Mouse (Mus musculus): Measurements from ENCODE around the gene Plac1.

Plac1 gene

DNA sequence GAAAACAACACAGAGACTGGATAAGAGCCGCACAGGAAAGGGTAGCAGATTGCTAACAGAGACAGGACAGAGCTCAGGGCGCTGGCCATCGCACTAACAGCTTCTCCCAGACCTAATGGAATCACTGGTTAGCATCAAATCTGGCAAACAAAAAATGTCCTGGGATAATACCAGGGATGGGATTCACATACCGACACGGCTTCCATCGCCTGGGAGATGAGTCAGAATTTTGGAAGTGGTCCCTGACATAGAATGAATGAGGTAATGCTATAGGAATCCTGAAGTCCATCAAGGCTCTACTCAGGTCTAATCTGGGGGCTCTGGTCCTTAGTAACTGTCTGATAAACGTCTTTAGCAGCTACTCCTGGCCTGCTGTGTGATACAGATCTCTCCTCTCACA is 140.0 kb downstream of the Plac1 start:
- DNase-seq = no peak

DNA sequence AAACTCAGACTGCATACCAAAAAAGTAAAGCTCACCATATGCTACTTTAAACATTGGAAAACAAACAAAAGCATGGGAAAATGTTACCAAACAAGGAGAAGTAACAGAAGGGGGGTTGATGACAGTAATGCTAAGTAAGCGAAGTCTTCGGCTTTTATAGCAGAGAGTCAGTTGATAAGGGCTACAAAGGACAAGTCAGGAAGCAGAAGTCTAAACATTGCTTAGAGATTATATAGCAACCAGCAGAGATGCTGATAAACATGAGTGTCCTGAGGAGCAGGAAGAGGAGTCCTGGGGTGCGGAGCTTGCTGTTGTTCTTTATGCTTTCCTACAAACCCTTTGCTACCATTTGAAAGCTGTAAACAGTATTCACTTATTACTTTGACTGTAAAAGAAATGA is 140.6 kb downstream of the Plac1 start:
- DNase-seq = no peak

GRCm38 (mm10) chrX:53098293-53098692 is 141.6 kb downstream of the Plac1 start:
- DNase-seq = no peak

DNA sequence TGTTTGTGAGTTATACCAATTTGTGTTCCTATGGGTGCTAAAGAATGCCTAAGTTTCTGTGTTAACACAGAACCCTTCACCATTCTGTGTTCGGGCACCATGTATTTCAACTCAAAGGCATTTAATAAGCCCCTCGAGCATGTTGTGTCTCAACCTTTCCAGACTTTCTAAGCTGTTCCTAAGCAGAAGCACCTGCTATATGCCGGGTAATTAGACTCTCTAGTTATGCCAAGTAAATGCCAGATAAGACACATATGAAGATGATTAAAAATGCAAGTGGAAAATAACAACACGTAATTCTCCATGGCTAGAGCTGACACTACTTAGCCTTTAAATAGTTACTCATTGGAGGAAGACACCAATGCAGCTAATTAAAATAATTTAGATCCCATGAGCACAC is 142.1 kb downstream of the Plac1 start:
- no peak for DNase-seq

- no peak for DNase-seq
Measured at GRCm38 (mm10) chrX:53093381-53093780, 146.5 kb downstream of the Plac1 start.

DNA sequence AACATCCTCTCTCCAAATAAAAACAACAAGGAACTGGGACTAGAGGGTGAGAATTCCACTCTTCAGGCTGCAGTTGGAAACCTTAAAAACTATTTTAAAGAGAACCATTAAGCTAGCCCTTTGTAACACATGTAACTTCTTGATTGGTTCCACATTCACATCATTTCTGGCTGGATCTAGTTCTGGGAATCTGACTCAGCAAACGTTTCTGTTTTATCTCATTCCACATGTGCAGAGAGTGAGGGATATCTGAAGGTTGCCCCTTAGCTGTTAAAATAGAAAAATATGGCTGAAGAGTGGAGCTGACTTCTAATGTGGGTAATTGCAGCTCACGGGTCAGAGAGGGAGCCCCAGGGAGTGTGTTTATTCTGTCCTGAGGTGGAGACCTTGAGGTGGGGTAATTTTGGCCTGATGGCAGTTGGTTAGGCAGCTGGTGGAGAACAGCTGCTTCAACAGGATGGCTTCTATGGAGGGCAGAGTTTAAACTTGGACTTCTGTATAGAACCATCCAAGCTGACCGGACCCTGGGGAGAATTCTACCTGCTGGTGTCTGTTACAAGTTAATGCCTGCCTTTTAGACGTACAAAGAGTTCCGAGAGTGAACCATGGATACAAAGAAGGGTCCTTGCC is 151.1 kb downstream of the Plac1 start:
- no peak for DNase-seq

DNA sequence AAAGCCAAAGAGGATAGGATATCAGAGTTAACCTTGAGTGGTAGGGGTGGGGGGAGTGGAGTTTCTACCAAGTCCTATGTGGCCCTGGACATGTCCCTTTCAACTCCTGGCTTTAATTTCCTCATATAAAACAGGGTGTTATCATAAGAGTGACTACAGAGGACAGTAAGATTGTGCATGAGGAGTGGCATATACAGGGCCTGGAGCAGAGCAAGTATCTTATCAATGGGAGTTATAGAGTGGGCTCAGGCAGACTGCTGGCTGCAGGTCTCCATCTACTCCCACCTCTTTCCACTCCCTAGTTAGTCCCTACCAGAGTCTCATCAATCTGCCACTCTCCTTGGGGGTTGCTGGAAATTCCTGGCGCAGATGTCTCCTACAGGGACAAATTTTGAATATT is 152.7 kb downstream of the Plac1 start:
- DNase-seq = no peak

DNA sequence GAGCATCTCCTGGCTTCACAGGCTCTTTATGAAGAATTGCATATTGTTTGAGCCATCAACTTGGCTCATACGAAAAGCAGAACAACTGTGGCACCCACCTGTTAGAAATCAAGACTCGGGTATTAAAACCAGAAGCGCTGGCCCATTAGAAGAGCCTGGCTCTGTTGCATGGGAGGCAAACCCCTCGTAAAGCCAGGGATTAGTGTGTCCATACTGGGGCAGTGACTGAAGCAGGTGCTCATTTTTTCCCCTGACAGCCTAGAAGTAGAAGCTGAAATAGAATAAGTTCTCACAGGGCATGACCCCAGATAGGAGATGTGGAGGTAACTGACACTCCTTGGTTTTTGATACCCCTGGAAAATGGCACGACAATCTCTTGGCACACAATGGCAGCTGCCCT is 154.4 kb downstream of the Plac1 start:
- no peak for DNase-seq

GRCm38 (mm10) chrX:53064406-53064805 is 175.5 kb downstream of the Plac1 start:
- DNase-seq = no peak

- peak; percentile 21 for DNase-seq
Measured at GRCm38 (mm10) chrX:53059426-53060007, 180.4 kb downstream of the Plac1 start.

DNA sequence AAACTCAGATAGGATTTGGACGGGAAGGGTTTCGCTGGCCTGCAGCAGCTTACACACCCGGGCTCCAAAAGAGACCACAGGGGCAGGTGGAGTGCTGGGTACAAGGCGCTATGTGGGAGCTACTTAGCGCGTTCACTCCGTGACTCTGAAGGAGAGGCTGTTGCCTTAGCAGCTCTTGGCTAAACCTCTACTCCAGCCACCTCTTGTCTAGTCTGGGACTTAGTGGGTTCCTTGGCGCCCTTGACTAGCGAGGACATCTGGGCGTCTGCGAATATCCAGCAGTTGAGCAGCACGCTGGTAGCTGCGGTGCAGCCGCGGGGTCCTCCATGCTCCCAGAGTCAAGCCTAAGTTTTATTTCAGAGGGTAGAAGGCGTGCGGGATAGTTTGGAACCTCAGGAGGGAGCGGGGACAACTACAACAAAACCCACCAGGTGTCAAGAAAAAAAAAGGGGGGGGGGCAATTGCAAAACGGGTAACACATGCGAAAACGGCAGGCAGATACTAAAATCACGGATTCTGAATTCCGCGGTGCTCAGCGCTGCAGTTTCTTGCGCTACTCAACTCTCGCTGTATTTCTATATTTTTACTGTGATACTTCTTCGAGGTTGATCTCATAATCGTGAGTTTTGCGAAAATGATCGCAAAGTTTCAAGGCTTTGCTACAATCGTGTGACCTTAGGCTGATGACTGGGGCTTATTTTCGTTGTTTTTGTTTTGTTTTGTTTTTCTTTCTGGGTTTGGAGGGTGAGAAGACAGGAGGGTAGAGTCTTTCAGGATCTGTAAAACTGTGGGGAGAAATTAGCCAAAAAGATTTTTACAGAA is 181.2 kb downstream of the Plac1 start:
- DNase-seq = peak; percentile 33

- no peak for DNase-seq
Measured at GRCm38 (mm10) chrX:53057760-53058090, 182.2 kb downstream of the Plac1 start.

GRCm38 (mm10) chrX:53057054-53057759 is 182.7 kb downstream of the Plac1 start:
- peak; percentile 97 for DNase-seq

DNA sequence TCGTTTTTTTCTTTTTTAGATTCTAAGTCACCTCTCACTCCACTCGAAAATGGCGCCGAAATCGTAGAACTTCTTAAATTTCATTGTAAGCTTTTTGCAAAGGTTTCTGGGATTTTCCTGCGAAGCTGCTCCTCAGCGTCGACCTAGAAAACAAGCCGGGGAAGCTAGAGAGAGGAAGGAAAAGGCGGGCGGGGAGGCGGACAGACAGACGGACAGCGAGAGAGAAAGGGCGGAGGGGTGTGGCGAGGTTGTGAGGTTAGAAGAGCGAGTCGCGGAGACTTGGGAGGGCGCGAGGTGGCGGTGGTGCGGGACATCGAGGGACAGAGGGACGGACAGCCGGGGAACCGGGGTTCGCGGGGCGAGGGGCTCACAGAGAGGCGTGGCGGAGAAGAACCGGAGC is 183.3 kb downstream of the Plac1 start:
- DNase-seq = peak; percentile 70

DNA sequence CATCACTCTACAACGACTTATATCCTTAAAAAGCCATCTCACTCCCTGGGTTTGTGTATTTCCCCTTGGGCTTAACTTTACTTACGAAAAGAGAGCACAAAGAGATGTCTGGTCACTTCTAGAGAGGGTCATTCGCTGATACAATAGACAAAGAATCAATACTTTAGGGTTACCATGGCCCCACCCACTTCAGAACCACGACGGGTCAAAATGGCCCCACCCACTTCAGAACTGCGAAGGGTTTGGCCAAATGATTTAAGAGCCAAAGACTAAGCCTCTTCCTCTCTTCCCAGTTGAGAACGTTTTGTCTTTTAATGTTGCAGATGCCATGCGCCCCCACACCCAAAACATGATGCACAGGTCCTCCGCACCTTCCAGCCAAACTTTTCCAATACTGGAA is 184.1 kb downstream of the Plac1 start:
- peak; percentile 35 for DNase-seq

GRCm38 (mm10) chrX:53053885-53054284 is 186.0 kb downstream of the Plac1 start:
- no peak for DNase-seq

DNA sequence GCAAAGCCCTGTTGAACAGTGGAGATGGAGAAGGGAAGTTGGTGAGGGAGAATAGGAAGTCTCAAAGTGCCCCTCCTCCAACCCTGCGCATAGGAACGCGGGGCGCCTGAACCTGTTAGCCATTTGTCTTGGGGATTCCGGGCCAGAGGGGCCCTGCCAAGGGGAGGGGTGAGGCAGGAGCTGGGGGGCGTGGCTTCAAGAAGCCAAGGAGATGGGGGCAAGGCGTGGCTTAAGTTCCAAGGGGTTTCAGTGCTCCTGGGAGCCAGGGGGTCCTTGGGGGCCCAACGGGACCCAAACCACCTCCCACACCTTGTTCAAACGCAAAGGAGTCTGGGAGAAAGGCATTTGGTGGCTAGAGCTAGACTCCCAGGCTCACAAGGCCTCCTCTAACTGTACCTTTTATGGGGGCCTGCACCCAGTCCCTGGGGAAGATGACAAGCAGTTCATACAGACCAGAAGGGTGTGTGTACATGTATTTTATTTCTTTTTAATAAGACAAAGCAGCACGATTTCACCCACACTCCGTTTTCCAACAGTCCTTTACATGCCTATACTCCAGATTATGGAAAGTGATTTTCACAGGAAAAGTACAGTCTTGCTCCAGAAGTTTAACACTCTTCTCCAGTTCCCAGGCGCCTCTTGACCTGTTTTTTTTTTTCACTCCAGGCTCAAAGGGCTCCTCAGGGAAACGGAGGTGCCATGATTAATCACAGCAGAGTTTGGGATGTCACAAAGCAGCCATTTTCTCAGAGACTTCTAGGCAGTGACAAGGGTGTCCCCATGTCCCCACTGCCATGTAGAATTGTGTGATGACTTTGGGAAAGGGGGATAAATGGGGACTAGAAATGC is 187.0 kb downstream of the Plac1 start:
- DNase-seq = peak; percentile 70

- peak; percentile 42 for DNase-seq
Measured at GRCm38 (mm10) chrX:53050353-53050752, 189.6 kb downstream of the Plac1 start.

GRCm38 (mm10) chrX:53049196-53049595 is 190.7 kb downstream of the Plac1 start:
- DNase-seq = no peak

GRCm38 (mm10) chrX:53046911-53047310 is 193.0 kb downstream of the Plac1 start:
- DNase-seq = no peak

- DNase-seq = no peak
Measured at GRCm38 (mm10) chrX:53046033-53046432, 193.9 kb downstream of the Plac1 start.

- DNase-seq = peak; percentile 82
Measured at GRCm38 (mm10) chrX:53045187-53045903, 194.6 kb downstream of the Plac1 start.

Measured in kidney, postnatal 10 days (tissue).